Mouse (Mus musculus) forebrain, embryonic 14.5 days (tissue): ENCODE results near the gene Rfx8. TPM values are rescaled to one million over a fixed set of nuclear protein-coding genes. Genes with fewer than 3 reads are reported as not detected.

Experiments
- ATAC-seq: fragments of 200-750 bp; cut with Nextera tagmentation; 2 replicates; pipeline ENCODE4 v1.8.0; 2017; ENCODE audit warnings: mild to moderate bottlenecking, moderate library complexity
- DNase-seq: peaks from one replicate; pipeline ENCODE4 v3.0.0-alpha.2; 2015; ENCODE audit warnings: low spot score
- H3K27ac ChIP-seq: fragments of 300-500 bp; sonication (generic); 2 replicates; pipeline ENCODE4 v1.5.1; 2014; ENCODE audit warnings: low read depth, mild to moderate bottlenecking, control low read depth, low read length, moderate library complexity
- H3K27me3 ChIP-seq: fragments of 300-500 bp; sonication (generic); replicated peaks from 2 replicates; pipeline ENCODE4 v1.6.1; 2014; ENCODE audit warnings: low read length, control low read depth, mixed read lengths; ENCODE audit not compliant: control insufficient read depth, insufficient read depth
- H3K36me3 ChIP-seq: fragments of 300-500 bp; sonication (generic); 2 replicates; pipeline ENCODE4 v1.6.1; 2014; ENCODE audit warnings: low read length, control low read depth; ENCODE audit not compliant: control insufficient read depth, insufficient read depth
- H3K4me1 ChIP-seq: fragments of 300-500 bp; sonication (generic); 2 replicates; pipeline ENCODE4 v1.6.1; 2014; ENCODE audit warnings: antibody characterized with exemption, low read length, control low read depth; ENCODE audit not compliant: control insufficient read depth, insufficient read depth
- H3K4me2 ChIP-seq: fragments of 300-500 bp; sonication (generic); 2 replicates; pipeline ENCODE4 v1.6.1; 2014; ENCODE audit warnings: mild to moderate bottlenecking, control low read depth, low read length
- H3K4me3 ChIP-seq: fragments of 300-500 bp; sonication (generic); 2 replicates; pipeline ENCODE4 v1.5.1; 2014; ENCODE audit warnings: low read depth, low read length, control low read depth
- H3K9ac ChIP-seq: fragments of 300-500 bp; sonication (generic); 2 replicates; pipeline ENCODE4 v1.6.1; 2014; ENCODE audit warnings: mild to moderate bottlenecking, low read length, control low read depth, moderate library complexity
- H3K9me3 ChIP-seq: fragments of 300-500 bp; sonication (generic); replicated peaks from 2 replicates; pipeline ENCODE4 v1.6.1; 2016; ENCODE audit warnings: low read length, control low read depth, mixed read lengths; ENCODE audit not compliant: control insufficient read depth
- WGBS: fragments of 180-500 bp; shearing (Covaris S2); extraction: QIAGEN DNeasy Blood & Tissue Kit; methylation state at CpG from one replicate; pipeline ENCODE4 v1.1.7; 2014; 5-methylcytosine and 5-hydroxymethylcytosine counted together
- polyA plus RNA-seq: library from polyadenylated mRNA; unstranded; fragments of >200 nt; fragmentation: Nextera tagmentation; extraction: Ambion mirVana; gene quantifications from 2 replicates; pipeline ENCODE4 v1.2.1, GENCODE M21; 2014

Gene Rfx8
- polyA plus RNA-seq, 1 experiment from 2014 or later = 0.19 TPM

DNA sequence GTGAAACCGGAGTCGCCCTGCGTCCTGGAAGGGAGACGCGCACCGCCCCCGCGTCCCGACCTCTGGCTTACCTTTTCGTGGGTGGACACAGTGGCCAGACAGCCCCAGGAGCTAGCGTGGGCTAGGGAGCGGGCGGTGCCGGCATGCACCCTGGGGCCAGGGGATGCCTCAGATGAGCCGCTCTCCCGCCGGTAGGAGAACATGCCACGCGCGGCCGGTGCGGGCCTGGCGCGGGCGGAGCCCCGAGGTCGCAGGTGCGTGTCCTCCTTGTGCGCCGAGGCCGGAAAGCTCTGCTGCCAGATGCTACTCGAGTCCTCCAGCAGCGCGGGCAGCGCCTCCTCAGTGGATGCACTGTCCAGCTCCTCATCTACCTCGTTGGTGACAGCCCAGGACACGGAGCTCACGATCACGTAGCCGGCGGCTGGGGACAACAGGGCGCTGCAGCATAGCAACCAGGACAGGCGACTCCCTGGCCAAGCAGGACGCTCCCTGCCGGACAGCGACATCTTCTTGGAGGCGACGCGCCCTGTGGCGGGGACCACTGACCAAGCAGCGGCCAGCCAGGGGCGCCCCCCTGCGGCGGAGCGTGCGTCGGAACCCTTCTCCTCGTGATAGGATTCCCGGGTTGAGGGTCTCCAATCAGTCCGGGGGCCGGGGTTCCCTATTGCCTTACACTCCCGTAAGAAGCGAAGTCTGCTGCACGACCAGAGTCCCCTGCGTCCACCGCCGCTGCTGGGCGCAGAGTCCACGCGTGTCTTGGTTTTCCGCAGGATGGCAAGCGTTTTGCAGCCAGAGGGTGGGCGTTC, 70.2 kb downstream of the Rfx8 start:
- H3K4me1 ChIP-seq = peaks cover 10% of the 10 kb centered on the region
- H3K4me3 ChIP-seq = peak overlapping the region; percentile 54
- DNase-seq = peak; percentile 72
- no peaks in the 10 kb centered on the region for H3K36me3 ChIP-seq
- H3K9ac ChIP-seq = peak overlapping the region; percentile 66
- H3K9me3 ChIP-seq = no peaks in the 10 kb centered on the region
- H3K4me2 ChIP-seq = peak overlapping the region; percentile 99
- 2% methylated on average over 72 of the region's 73 CpGs for WGBS
- peak; percentile 83 for ATAC-seq
- peaks cover 27% of the 10 kb centered on the region; the same call in 1 of the 2 replicates for H3K27me3 ChIP-seq
- H3K27ac ChIP-seq = no peak overlapping the region

GRCm38 (mm10) chr1:39649691-39650434, 70.9 kb downstream of the Rfx8 start:
- peak; percentile 47 for DNase-seq
- Histone ChIP-seq H3K4me3 (peak overlapping the region; percentile 54), H3K27ac (no peak overlapping the region), H3K4me1 (peaks cover 10% of the 10 kb centered on the region), H3K4me2 (peak overlapping the region; percentile 99), H3K9me3 (no peaks in the 10 kb centered on the region), H3K9ac (peak overlapping the region; percentile 66), H3K27me3 (peaks cover 27% of the 10 kb centered on the region; the same call in 1 of the 2 replicates), H3K36me3 (no peaks in the 10 kb centered on the region)
- 0 out of 2 replicates have a peak, but pooled peaks have one; percentile 16 for ATAC-seq
- 19% methylated on average over 17 of the region's 17 CpGs for WGBS

DNA sequence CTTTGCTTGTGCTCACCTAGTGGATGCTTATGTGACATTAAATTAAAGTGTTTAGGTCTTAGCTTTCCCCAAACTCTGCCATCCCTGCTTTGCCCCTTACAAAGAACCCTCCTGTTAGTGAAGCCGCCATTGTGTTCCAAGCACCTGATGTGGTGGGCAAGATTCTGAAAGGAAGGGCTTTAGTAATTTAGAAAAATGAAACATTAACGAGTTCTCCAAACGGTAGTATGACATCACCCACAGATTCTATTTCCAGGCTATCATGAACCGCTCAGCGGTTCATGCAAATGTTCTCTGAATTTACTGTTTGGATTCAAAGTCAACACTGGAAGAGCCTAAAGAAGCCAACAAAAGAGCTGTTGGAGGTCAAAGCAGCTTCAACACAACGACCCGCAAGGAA, 72.2 kb downstream of the Rfx8 start:
- no peak for DNase-seq
- peaks cover 27% of the 10 kb centered on the region; the same call in 1 of the 2 replicates for H3K27me3 ChIP-seq
- H3K4me2 ChIP-seq = no peak overlapping the region
- H3K9ac ChIP-seq = no peak overlapping the region
- no peak for ATAC-seq
- WGBS = 29% methylated on average over 7 of the region's 7 CpGs
- no peaks in the 10 kb centered on the region for H3K36me3 ChIP-seq
- H3K4me3 ChIP-seq = no peak overlapping the region
- peaks cover 10% of the 10 kb centered on the region for H3K4me1 ChIP-seq
- no peaks in the 10 kb centered on the region for H3K9me3 ChIP-seq
- H3K27ac ChIP-seq = no peak overlapping the region

DNA sequence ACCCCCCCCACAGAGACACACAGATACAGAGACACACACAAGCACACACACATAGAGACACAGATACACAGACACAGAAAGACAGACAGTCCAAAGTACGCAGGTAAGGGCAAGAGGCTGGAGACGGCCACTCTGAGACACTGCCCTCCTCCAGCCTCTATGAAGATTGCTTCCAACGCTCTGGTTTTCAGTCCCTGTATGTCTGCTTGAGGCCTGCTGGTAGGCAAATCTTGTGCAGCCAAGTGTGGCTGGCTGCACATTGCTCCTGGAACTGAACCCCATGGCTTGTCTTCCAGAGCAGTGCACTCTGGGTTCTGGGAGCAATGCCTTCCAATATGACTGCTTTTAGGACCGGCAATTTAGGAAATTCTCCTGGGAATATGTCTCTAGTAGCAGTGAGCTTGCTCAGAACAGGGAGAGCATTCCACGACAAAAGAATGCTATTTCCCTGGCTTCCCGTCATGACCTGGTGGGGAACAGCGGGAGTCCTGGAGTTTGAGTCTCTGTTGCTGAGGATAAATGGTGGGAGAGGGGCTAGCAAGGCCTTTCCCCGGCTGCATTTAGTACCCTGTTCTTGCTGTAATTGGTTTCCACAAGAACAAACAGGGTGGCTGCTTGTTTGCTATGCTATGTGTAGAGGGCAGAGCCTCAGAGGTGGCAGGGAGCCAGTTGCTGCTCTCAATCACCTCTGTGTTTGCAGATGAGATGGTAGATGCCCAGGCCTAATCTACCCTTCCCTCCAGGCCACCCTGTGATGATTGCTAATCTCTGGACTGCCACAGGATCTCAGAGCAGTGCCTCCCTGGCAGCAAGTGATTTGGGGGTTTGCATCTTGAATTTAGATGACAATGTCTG, 74.7 kb downstream of the Rfx8 start:
- Histone ChIP-seq H3K9me3 (no peaks in the 10 kb centered on the region), H3K4me1 (peaks cover 9% of the 10 kb centered on the region), H3K27me3 (peaks cover 18% of the 10 kb centered on the region; the same call in 1 of the 2 replicates), H3K4me3 (no peak overlapping the region), H3K27ac (no peak overlapping the region), H3K9ac (no peak overlapping the region), H3K4me2 (no peak overlapping the region), H3K36me3 (no peaks in the 10 kb centered on the region)
- peak; percentile 72 for DNase-seq
- WGBS = 32% methylated on average over 8 of the region's 8 CpGs
- peak; percentile 38 for ATAC-seq

DNA sequence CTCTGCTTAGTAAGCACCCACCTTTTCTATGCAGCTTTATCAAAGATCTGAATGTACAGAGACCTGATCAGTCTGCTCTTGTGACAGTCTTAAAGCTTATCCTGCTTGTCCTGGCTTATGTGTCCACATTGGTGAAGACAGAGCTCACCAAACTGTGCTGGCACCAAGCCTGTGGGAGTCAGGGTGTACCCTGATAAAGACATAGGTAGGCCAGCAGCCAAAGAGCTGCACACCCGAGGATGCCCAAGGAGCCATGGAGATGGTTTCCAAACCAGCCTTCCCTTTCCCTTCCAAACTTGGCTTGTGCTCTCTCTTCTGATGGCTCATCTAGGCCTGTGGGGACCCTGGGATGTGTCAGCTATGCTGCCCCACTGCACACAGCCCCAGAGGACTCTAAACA, 76.5 kb downstream of the Rfx8 start:
- Histone ChIP-seq H3K27me3 (peaks cover 6% of the 10 kb centered on the region; the same call in 1 of the 2 replicates), H3K4me1 (peaks cover 7% of the 10 kb centered on the region), H3K27ac (no peak overlapping the region), H3K4me3 (no peak overlapping the region), H3K4me2 (no peak overlapping the region), H3K9me3 (no peaks in the 10 kb centered on the region), H3K9ac (no peak overlapping the region), H3K36me3 (no peaks in the 10 kb centered on the region)
- no peak for DNase-seq
- no peak for ATAC-seq
- WGBS = 83% methylated on average over 1 of the region's 1 CpGs

GRCm38 (mm10) chr1:39641667-39642066, 79.1 kb downstream of the Rfx8 start:
- Histone ChIP-seq H3K9me3 (no peaks in the 10 kb centered on the region), H3K4me2 (no peak overlapping the region), H3K9ac (no peak overlapping the region), H3K36me3 (no peaks in the 10 kb centered on the region), H3K27ac (no peak overlapping the region), H3K4me3 (no peak overlapping the region), H3K4me1 (peaks cover 7% of the 10 kb centered on the region), H3K27me3 (no peaks in the 10 kb centered on the region)
- DNase-seq = no peak
- ATAC-seq = no peak
- 90% methylated on average over 7 of the region's 7 CpGs for WGBS

GRCm38 (mm10) chr1:39637139-39637538, 83.7 kb downstream of the Rfx8 start:
- no peaks in the 10 kb centered on the region for H3K9me3 ChIP-seq
- no peak overlapping the region for H3K4me3 ChIP-seq
- WGBS = 58% methylated on average over 8 of the region's 8 CpGs
- DNase-seq (no peak), ATAC-seq (no peak)
- H3K27me3 ChIP-seq = no peaks in the 10 kb centered on the region
- no peak overlapping the region for H3K9ac ChIP-seq
- H3K4me2 ChIP-seq = no peak overlapping the region
- H3K27ac ChIP-seq = no peak overlapping the region
- no peaks in the 10 kb centered on the region for H3K36me3 ChIP-seq
- H3K4me1 ChIP-seq = no peaks in the 10 kb centered on the region

DNA sequence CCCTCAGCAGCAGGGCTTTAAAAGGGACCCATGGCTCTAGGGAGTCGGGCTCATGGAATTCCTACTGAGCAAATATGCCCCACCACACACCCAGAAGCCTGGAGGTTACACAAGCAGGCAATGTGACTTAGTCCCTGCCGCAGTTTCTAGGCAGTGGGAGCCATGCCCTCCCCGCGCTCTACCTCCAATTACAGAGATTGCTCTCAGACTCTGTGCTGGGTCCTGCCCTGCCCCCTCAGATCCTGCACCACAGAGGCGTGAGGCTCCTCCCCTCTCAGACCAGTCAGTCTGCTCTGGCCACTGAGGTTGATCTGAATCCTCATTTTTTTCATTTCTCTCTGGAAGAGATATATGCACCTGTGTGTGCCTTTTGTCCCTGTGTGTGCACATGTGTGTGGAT, 84.1 kb downstream of the Rfx8 start:
- no peak overlapping the region for H3K9ac ChIP-seq
- no peak overlapping the region for H3K4me3 ChIP-seq
- H3K9me3 ChIP-seq = no peaks in the 10 kb centered on the region
- no peak overlapping the region for H3K4me2 ChIP-seq
- no peak overlapping the region for H3K27ac ChIP-seq
- 5% methylated on average over 5 of the region's 5 CpGs for WGBS
- no peaks in the 10 kb centered on the region for H3K4me1 ChIP-seq
- ATAC-seq (peak; percentile 42; the same call in 1 of the 2 replicates), DNase-seq (no peak)
- no peaks in the 10 kb centered on the region for H3K36me3 ChIP-seq
- H3K27me3 ChIP-seq = no peaks in the 10 kb centered on the region
